Mouse (Mus musculus): ENCODE measurements at regions not wholly inside any gene's neighbourhood (a gene's known extent, or its start where the extent isn't known, plus 50 kb on each side); places are given as distances from the start of the nearest gene placed in this dataset.

- peak; percentile 4 to 9 for DNase-seq
Observed at GRCm38 (mm10) chr2:63347562-63347961, 163.5 kb upstream of the Kcnh7 start.

- DNase-seq, result no peak
Observed at GRCm38 (mm10) chr2:63326750-63327149, 142.7 kb upstream of the Kcnh7 start.

DNA sequence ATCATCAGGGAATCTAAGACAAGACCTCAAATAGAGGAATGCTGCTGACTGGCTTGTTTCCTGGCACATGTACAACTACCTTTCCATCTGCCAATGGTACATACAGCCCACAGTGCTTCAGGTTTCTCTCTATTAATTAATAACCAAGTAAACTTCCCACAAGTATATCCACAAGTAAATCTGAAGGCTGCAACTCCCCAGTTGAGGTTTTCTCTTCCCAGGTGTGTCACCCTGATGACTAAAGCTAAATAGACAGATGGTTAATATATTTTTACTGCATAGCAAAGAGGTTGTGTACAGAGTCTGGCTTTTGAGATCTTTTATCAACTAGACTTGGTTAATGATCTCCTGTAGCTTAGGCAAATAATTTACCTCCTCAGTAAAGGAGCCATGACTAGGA is 96.8 kb upstream of the Kcnh7 start:
- DNase-seq, result no peak

DNA sequence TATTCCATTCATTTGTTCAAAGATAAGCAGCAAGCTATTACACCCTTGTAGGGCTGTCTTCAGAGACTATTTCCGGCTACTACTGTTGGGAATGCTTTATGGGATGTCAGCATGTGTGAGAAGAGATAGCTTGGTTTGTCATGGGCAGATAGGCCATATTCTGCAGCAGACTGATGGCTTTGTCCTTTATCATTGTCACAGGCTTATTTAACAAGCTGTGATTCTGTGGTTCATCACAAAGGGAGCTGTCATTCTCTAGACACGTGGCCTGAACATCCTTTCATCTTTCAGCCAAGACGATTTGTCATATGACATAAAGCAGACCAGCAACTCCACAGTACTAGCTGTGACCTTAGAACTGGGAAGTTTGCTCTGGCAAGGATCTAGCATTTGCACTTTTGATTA is 89.7 kb upstream of the Kcnh7 start:
- no peak for DNase-seq

DNA sequence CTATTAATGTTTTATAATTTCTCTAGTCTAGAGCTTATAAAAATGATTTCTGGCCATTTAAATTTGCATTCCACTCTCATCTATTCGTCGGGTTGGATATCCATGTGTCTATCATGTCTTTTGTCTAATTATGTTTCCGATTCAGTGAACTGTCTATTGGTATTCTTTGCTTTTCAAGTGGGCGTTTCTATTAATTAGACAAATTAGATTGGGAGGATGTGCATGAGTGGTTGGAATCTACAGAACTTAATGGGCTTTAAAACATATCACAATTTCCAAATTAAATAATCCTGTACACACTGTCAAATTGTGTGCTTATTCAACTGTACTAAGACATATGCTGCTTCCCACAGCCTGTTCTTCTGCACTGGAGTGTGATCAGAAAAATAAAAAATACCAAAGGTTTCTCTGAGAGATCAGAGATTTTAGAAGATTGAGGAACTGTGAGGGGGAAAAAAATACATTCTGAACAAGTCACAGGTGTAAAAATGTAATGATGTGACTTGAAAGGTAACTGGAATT is 62.1 kb upstream of the Kcnh7 start:
- DNase-seq, result no peak

- no peak for DNase-seq
Observed at GRCm38 (mm10) chr2:63239326-63239725, 55.2 kb upstream of the Kcnh7 start.

Data from layer of hippocampus, postnatal 36 days (tissue).